Mouse (Mus musculus): Measurements from ENCODE around the gene Katna1.

Katna1 gene

GRCm38 (mm10) chr10:7780238-7781176 lies 54.7 kb downstream of the Katna1 start:
- peak; percentile 95 for DNase-seq

GRCm38 (mm10) chr10:7781214-7781613 lies 55.4 kb downstream of the Katna1 start:
- DNase-seq = no peak

GRCm38 (mm10) chr10:7787319-7787718 lies 61.5 kb downstream of the Katna1 start:
- DNase-seq = no peak

GRCm38 (mm10) chr10:7792254-7792750 lies 66.5 kb downstream of the Katna1 start:
- no peak for DNase-seq

- DNase-seq = peak; percentile 96
Observed at GRCm38 (mm10) chr10:7792751-7793385, 67.1 kb downstream of the Katna1 start, which contains the start of the genes Ginm1 and Ppil4. Gene Ginm1, minus strand, starts transcription at chr10:7792824. Gene Ppil4, plus strand, starts transcription at chr10:7792891.

- DNase-seq = no peak
Observed at GRCm38 (mm10) chr10:7801258-7801657, 75.5 kb downstream of the Katna1 start.

GRCm38 (mm10) chr10:7802519-7803140 lies 76.8 kb downstream of the Katna1 start:
- no peak for DNase-seq

- peak; percentile 74 for DNase-seq
Observed at GRCm38 (mm10) chr10:7809937-7810336, 84.1 kb downstream of the Katna1 start.
